Mouse (Mus musculus): Measurements from ENCODE around the gene Angptl8.
"Not testable (repeated sequence)": the region's sequence is repeated elsewhere in the genome, so short reads cannot be mapped to it uniquely, and the experiment has no call there.

The Angptl8 gene

GRCm38 (mm10) chr9:21835258-21835912 is at the start of gene Angptl8:
Gene Angptl8 (plus strand): TSS chr9:21835510.
- no peak for DNase-seq (ENCODE audit: extremely low read depth, low read depth)

GRCm38 (mm10) chr9:21786309-21786708 is 49.0 kb upstream of the Angptl8 start:
- not testable (repeated sequence) for DNase-seq (ENCODE audit: extremely low read depth, low read depth)

- no peak for DNase-seq (ENCODE audit: extremely low read depth, low read depth)
Observed at GRCm38 (mm10) chr9:21786906-21787305, 48.4 kb upstream of the Angptl8 start.

DNA sequence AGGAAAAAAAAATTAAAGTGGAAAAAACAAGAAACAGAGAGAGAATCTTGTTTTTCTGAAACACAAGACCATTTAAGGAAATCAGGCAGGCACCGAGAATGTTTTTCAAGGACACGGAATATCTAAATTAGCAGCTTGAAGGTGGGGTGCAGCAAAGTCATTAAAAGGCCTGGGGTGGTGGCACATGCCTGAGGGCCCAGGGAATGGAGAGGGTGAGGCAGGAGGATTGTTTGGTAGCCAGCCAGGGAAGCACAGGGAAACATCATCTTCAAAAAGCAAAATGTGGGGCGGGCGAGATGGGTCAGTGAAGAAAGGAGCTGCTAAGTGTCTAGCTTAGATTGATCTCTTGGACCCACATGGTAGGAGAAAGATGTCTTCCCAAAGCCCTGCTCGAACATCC is 47.7 kb upstream of the Angptl8 start:
- no peak for DNase-seq (ENCODE audit: extremely low read depth, low read depth)

GRCm38 (mm10) chr9:21788234-21788633 is 47.1 kb upstream of the Angptl8 start:
- no peak for DNase-seq (ENCODE audit: extremely low read depth, low read depth)

DNA sequence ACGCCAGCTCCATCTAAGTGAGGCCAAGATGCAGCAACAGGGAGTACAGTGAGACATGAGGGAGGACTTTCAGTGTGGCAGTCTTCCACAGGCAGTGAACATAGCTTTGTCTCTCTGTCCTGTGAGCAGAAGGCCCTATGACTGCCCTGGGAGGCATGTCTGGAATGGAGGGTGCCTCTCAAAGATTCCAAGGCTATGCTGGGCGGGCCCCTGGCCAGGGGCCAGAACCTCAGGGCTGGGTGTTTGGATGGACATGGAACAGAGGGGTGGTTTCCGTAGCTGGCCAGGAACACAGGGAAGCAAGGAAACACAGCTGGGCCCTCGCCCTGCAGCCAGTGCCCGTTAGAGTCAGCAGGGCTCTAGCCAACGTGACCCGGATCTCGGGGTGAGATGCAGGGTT is 43.4 kb upstream of the Angptl8 start:
- no peak for DNase-seq (ENCODE audit: extremely low read depth, low read depth)

DNA sequence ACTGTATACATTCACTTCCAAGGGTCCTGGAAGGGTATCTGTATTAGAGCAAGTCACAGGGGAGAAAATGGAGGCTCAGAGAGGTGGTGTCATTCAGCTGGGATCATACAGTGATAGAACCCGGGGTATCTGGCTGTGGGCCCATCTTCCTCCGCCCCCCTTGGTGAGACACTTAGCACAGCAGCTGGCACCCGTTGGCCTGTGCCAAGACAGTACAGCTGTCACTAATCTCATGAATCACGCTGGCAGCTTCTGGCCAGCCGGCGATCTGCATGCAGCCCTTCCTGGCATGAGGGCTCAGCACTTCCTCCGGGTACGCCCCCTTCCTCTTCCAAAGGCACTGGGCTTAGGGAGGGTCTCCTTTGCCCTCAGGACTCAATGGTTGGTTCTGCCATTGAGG is 42.7 kb upstream of the Angptl8 start:
- no peak for DNase-seq (ENCODE audit: extremely low read depth, low read depth)

DNA sequence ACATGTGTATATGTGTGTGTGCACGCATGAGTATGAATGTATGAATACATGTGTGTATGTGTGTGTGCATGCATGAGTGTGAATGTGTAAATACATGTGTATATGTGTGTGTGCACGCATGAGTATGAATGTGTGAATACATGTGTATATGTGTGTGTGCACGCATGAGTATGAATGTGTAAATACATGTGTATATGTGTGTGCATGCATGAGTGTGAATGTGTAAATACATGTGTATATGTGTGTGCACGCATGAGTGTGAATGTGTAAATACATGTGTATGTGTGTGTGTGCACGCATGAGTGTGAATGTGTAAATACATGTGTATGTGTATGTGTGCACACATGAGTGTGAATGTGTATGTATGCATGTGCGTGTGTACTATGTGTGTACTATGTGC is 41.8 kb upstream of the Angptl8 start:
- not testable (repeated sequence) for DNase-seq (ENCODE audit: extremely low read depth, low read depth)

DNA sequence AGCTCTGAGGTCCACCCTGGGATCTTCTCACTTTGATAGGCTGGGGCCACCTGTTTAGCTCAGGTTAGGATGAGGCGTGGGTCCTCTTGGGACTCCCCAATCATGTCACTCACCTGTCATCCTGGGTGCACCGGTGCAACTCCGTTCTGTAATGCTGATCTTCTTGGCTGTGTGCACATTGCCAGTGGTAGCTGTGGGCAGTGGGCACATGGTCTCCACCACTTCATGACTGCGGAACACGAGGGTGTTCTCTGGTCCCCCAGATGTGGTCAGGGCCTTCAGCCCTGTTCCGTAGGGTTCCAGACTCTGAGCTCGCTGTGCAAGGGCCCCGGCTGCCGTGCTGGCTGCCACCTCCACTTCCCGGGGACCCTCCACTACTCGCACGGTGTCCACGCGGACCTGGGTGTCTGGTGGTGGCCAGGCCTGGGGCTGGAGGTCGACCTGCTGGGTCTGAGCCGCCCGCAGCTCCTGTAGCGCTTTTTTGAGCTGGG is 40.9 kb upstream of the Angptl8 start:
- DNase-seq (ENCODE audit: extremely low read depth, low read depth): no peak

DNA sequence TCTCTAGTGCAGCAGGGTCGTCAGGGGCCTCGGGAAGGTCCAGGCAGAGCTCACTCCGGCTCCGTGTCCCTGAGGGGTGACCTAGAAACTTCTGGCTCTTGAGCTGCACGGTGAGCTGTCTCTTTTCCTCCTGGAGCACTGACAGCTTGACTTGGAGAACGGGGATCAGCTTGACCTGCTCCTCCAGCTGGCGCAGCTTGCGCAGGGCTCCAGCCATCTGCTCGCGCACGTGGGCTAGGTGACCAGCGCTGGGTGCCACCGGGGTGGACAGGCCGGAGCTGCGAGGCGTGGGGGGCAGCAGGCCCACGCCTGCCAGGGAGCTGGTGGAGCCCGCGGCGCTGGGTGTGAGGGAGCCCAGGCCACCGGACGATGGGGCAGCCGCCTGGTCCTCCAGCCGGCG is 40.4 kb upstream of the Angptl8 start:
- DNase-seq (ENCODE audit: extremely low read depth, low read depth): no peak

GRCm38 (mm10) chr9:21795579-21795978 is 39.7 kb upstream of the Angptl8 start:
- no peak for DNase-seq (ENCODE audit: extremely low read depth, low read depth)

GRCm38 (mm10) chr9:21796259-21796658 is 39.1 kb upstream of the Angptl8 start:
- DNase-seq (ENCODE audit: extremely low read depth, low read depth): no peak

DNA sequence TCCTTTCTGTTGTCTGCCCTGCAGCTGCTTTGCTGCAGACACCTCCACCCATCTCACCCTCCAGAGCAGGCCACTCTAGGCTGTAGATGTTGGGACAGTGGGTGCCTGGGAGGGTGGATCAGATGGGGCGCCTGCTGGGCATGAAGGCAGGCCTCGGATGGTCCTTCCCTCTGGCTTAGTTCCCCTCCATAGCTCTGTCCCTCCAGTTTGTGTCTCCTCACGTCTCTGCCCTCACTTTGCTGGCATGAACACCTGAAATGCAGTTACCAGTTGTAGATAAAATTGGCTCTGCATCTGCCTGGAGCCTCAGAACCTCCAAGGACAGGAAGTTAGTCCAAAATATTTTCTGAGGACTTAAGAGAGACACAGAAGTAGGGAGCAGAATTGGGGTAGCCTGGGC is 38.4 kb upstream of the Angptl8 start:
- DNase-seq (ENCODE audit: extremely low read depth, low read depth): no peak

DNA sequence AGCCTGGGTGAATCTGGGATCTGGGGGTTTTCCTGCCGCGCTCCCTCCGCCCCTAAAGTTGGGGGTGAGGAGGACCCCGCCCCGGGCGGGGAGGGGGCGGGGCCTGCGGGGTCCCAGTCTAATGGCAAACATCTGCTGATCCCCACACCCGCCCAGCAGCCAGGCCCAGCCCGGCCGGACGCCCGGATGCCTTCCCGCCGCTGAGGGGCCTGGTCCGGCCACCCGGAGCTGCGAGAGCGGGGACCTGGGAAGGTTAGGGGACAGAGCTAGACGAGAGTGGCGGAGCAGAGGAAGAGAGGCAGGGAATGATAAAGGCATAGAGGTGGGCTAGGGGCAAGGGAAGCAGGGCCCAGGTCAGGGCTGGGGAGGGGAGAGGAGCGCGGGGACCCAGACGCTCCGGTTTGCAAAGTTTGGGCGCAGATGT is 37.4 kb upstream of the Angptl8 start:
- DNase-seq (ENCODE audit: extremely low read depth, low read depth): no peak

DNA sequence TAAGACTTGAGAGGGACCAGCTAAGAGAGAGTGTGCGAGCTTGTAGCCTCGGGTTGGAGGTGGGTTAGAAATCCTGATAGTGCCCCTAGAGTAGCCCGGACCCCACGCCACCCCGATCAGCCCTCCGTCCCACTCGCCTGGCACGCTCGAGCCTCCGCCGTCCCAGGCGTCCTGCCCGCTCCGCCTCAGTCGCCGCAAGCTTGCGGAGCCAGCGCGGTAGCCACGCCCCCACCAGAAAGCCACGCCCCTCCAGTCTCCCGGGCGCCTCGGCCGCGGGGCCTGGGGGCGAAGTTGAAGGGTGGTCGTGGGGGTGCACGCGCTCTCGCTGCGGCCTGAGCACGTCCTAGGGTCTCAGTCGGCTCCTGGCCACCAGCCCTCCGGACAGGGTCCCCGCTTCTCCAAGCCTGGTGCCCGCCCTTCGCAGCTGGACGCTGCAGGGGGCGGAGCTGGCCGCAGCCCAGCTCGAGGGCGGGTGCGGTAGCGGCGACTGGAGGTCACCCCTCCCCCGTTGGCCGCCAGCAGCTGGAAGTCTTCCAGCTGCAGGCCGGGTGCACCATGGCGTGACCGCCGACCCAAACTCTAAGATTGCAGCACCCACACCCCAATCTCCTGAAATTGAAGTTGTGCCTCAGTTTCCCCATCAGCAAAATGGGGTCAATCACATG is 36.8 kb upstream of the Angptl8 start, which contains the start of gene Kank2:
Gene Kank2 (minus strand): TSS at position 400 of the 665 bp plus-strand sequence.
- no peak for DNase-seq (ENCODE audit: extremely low read depth, low read depth)

GRCm38 (mm10) chr9:21799010-21799350 is 36.3 kb upstream of the Angptl8 start:
- DNase-seq (ENCODE audit: extremely low read depth, low read depth): no peak

- no peak for DNase-seq (ENCODE audit: extremely low read depth, low read depth)
Observed at GRCm38 (mm10) chr9:21801121-21801520, 34.2 kb upstream of the Angptl8 start.

GRCm38 (mm10) chr9:21801591-21801990 is 33.7 kb upstream of the Angptl8 start:
- DNase-seq (ENCODE audit: extremely low read depth, low read depth): no peak

DNA sequence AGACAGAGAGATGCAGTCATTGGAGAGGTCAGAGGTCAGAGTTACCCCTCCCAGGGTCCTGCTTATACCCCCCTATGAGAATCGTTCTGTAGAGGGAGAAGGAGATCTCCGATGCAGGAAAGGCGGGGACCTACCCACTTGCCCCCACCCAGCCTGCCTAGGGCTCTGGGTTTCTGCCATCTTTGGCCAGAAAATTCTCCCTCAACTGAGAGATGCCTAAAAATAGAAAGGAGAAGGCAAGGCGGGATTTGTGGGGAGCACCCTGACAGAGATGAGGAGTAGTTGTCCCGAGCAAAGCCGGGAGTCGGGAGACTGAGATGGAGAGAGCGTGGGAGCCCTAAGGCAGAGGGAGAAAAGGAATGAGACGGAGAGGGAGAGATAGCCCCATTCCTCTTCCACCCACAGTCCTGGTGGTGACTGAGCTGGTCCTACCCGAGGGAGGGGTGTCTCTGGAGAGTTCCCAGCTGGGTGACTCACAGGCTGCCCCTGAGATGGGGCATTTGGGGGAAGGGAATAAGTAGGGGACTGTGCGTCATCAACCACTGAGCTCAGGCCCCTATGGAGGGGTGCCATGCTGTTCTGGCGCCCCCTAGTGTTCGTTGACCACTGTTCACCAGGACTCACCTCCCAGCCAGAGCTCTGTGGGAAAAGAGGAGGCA is 31.2 kb upstream of the Angptl8 start:
- DNase-seq (ENCODE audit: extremely low read depth, low read depth): peak; percentile 66

- no peak for DNase-seq (ENCODE audit: extremely low read depth, low read depth)
Observed at GRCm38 (mm10) chr9:21806363-21806762, 28.9 kb upstream of the Angptl8 start.

DNA sequence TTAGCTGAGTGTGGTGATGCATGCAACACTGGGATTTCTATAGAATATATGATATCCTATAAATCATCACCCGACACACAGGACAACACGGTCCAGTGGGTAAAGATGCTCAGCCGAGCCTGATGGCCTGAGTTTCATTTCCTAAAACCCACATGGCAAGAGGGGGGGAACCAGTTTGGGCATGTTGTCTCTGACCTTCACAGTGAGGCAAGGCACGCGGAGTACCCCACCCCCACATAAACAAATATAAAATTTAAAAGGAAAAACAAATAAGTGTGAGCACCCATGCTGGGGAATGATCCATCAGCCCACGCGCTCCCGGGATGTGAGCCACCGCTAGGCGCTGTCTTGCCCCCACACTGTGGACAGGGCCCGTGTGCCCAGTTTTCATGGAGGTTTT is 28.3 kb upstream of the Angptl8 start:
- DNase-seq (ENCODE audit: extremely low read depth, low read depth): no peak

DNA sequence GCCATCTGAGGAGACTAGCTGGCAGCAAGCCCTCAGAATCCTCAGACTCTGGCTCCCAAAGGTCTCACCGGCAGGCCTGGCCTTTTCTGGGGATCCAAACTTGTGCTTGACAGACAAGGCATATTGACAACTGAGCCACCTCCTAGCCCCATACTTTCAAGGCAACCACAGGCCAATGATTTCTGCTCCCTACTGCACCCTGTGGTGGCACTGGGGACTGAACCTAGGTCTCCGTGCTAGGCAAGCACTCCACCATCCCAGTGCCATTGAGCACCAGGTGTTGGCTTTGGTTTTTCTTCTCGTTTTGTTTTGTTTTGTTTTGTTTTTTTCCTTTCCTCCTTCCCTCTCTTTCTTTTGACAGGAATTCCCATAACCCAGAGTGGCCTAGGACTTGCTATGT is 26.7 kb upstream of the Angptl8 start:
- no peak for DNase-seq (ENCODE audit: extremely low read depth, low read depth)

DNA sequence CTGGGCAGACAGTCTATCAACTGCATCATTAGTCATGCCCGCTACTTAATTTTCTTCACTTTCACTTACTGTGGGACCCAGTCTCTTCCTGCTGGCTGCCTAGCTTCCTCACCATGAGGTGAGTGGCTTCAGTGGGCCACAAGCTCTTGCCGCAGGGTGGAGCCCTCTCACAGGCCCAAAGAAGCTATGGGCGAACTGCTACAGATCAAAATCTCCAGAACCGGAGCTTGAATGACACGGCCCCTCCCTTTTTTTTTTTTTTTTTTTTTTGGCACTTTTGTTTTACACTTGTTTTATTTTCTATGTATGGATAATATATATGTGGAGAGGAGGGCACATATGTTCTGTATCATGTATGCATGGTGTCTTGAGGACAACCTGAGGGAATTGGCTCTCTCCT is 24.1 kb upstream of the Angptl8 start:
- no peak for DNase-seq (ENCODE audit: extremely low read depth, low read depth)
